Mouse (Mus musculus): ENCODE results near the gene Trappc6a. TPM values are rescaled to one million over a fixed set of nuclear protein-coding genes. Genes with fewer than 3 reads are reported as not detected.
A peak's percentile ranks its signal among the peaks of the same experiment; 100 is the strongest.

Gene Trappc6a
- polyA plus RNA-seq, 1 experiment from 2014 or later = 71.4 TPM

- WGBS = 78% methylated on average over 6 of the region's 6 CpGs
- no peak overlapping the region for H3K4me3 ChIP-seq
Observed at GRCm38 (mm10) chr7:19512353-19512752, 4.2 kb downstream of the Trappc6a start.

DNA sequence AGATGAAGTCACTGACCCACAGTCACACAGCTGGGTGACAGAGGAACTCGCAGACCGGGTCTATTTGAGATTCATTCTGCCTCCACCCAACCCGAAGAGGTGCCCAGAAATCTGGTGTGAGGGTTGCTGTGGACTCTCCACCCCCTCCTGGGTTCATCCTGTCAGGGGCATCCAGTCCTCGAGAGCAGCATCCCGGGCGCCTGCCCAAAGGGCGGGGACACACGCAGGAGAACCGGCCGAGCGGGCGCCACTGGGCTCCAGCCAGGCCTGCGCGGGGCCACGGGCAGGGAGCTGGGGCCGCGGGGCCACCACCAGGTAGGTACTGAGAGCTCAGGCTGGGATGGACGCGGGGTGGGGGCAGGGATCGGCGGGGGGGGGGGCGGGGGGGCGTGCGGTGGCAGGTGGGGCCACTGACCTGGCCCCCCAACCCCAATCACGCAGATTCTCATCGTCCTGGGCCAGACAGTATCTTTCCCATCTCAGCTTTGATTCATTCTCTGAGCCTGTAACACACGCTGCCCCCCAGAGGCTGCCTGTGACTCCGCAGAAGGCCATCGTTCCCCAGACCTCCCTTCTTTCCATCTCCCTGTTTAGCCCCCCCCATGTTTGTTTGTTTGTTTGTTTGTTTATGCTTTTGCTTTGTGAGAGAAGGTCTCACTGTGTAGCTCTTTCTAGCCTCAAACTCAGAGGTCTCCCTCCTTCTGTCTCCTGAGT lies 9.6 kb downstream of the Trappc6a start, which contains the start of gene Nkpd1:
TSS of gene Nkpd1 (plus strand) at position 187 of the 714 bp plus-strand sequence.
- no peak for DNase-seq (ENCODE audit: low spot score)
- Histone ChIP-seq H3K4me1 (replicated peaks) (peaks cover 28% of the 10 kb centered on the region), H3K4me3 (peak within 1 kb of the TSS; percentile 48), H3K9me3 (no peaks in the 10 kb centered on the region), H3K36me3 (no peaks in the 10 kb centered on the region), H3K27ac (peak within 1 kb of the TSS; percentile 72), H3K27me3 (ENCODE audit: insufficient read depth, poor library complexity, severe bottlenecking) (peaks cover 74% of the 10 kb centered on the region)
- 8% methylated on average over 24 of the region's 29 CpGs for WGBS

More at GRCm38 (mm10) chr7:19512353-19512752, 4.2 kb downstream of the Trappc6a start:
- H3K36me3 ChIP-seq = no peaks in the 10 kb centered on the region
- H3K27ac ChIP-seq = no peak overlapping the region; the same call in 1 of the 2 replicates
- H3K4me1 ChIP-seq (replicated peaks) = peaks cover 29% of the 10 kb centered on the region
- H3K27me3 ChIP-seq (ENCODE audit: insufficient read depth, poor library complexity, severe bottlenecking) = peaks cover 19% of the 10 kb centered on the region
- no peak for DNase-seq (ENCODE audit: low spot score)
- no peaks in the 10 kb centered on the region for H3K9me3 ChIP-seq

- Histone ChIP-seq H3K36me3 (no peaks in the 10 kb centered on the region), H3K4me1 (replicated peaks) (peaks cover 48% of the 10 kb centered on the region), H3K4me3 (peak overlapping the region; percentile 45), H3K27ac (peak overlapping the region; percentile 59), H3K9me3 (no peaks in the 10 kb centered on the region), H3K27me3 (ENCODE audit: insufficient read depth, poor library complexity, severe bottlenecking) (peaks cover 96% of the 10 kb centered on the region)
- 3% methylated on average over 23 of the region's 23 CpGs for WGBS
- no peak for DNase-seq (ENCODE audit: low spot score)
Observed at GRCm38 (mm10) chr7:19520032-19520431, 11.8 kb downstream of the Trappc6a start.

DNA sequence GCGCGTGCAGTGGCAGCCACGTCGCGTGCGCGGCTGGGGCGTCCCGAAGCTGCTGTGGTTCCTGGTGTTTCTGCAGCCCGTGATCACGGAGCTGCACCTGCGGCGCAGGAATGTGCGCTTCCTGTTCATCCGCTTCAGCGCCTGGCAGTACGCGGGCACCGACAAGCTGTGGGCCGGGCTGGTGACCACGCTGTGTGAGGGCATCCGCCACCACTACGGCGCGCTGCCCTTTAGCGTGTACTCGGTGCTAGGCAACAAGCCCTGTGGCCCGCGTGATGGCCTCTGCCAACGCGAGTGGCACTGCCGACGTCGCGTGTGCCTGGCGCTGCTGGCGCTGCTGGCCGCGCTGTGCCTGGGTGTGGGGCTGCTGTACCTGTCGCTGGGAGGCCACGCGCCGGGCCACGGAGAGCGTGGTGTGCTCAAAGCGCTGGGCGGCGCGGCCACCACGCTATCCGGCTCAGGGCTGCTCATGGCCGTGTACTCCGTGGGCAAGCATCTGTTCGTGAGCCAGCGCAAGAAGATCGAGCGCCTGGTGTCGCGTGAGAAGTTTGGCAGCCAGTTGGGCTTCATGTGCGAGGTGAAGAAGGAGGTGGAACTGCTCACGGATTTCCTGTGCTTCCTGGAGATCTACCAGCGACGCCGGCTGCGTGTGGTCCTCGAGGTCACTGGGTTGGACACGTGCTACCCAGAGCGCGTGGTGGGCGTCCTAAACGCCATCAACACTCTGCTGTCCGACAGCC lies 15.0 kb downstream of the Trappc6a start:
- H3K4me1 ChIP-seq (replicated peaks) = peaks cover 33% of the 10 kb centered on the region
- H3K4me3 ChIP-seq = peak overlapping the region; percentile 51
- H3K27me3 ChIP-seq (ENCODE audit: insufficient read depth, poor library complexity, severe bottlenecking) = peaks cover 78% of the 10 kb centered on the region
- H3K36me3 ChIP-seq = peaks cover under 1% of the 10 kb centered on the region; the same call in 1 of the 2 replicates
- no peak for DNase-seq (ENCODE audit: low spot score)
- H3K9me3 ChIP-seq = no peaks in the 10 kb centered on the region
- 15% methylated on average over 72 of the region's 72 CpGs for WGBS
- H3K27ac ChIP-seq = no peak overlapping the region

- Histone ChIP-seq H3K27ac (peak overlapping the region; percentile 66; the same call in 1 of the 2 replicates), H3K4me1 (replicated peaks) (peaks cover 33% of the 10 kb centered on the region), H3K36me3 (peaks cover 7% of the 10 kb centered on the region), H3K4me3 (peak overlapping the region; percentile 51), H3K9me3 (no peaks in the 10 kb centered on the region), H3K27me3 (ENCODE audit: insufficient read depth, poor library complexity, severe bottlenecking) (peaks cover 71% of the 10 kb centered on the region)
- peak; percentile 79 for DNase-seq (ENCODE audit: low spot score)
- WGBS = 2% methylated on average over 64 of the region's 64 CpGs
Observed at GRCm38 (mm10) chr7:19523757-19524419, 15.7 kb downstream of the Trappc6a start.

GRCm38 (mm10) chr7:19524420-19525104 lies 16.4 kb downstream of the Trappc6a start:
- 14% methylated on average over 24 of the region's 24 CpGs for WGBS
- Histone ChIP-seq H3K27me3 (ENCODE audit: insufficient read depth, poor library complexity, severe bottlenecking) (peaks cover 65% of the 10 kb centered on the region), H3K27ac (peak overlapping the region; percentile 66; the same call in 1 of the 2 replicates), H3K36me3 (peaks cover 14% of the 10 kb centered on the region), H3K9me3 (no peaks in the 10 kb centered on the region), H3K4me3 (peak overlapping the region; percentile 51), H3K4me1 (replicated peaks) (peaks cover 31% of the 10 kb centered on the region)
- no peak for DNase-seq (ENCODE audit: low spot score)

- H3K27ac ChIP-seq = no peak overlapping the region
- H3K4me3 ChIP-seq = peak overlapping the region; percentile 51; the same call in 1 of the 2 replicates
- H3K27me3 ChIP-seq (ENCODE audit: insufficient read depth, poor library complexity, severe bottlenecking) = peaks cover 59% of the 10 kb centered on the region
- H3K4me1 ChIP-seq (replicated peaks) = peaks cover 25% of the 10 kb centered on the region
- H3K36me3 ChIP-seq = peaks cover 19% of the 10 kb centered on the region
- no peaks in the 10 kb centered on the region for H3K9me3 ChIP-seq
- WGBS = 56% methylated on average over 2 of the region's 2 CpGs
- DNase-seq (ENCODE audit: low spot score) = no peak
Observed at GRCm38 (mm10) chr7:19525105-19525481, 16.9 kb downstream of the Trappc6a start.

- no peak overlapping the region for H3K27ac ChIP-seq
- H3K9me3 ChIP-seq = no peaks in the 10 kb centered on the region
- 0 out of 2 replicates have a peak, but pooled peaks cover 8% of the 10 kb centered on the region for H3K4me1 ChIP-seq (replicated peaks)
- H3K27me3 ChIP-seq (ENCODE audit: insufficient read depth, poor library complexity, severe bottlenecking) = peaks cover 1% of the 10 kb centered on the region; the same call in 1 of the 2 replicates
- 78% methylated on average over 10 of the region's 10 CpGs for WGBS
- H3K36me3 ChIP-seq = peaks cover 79% of the 10 kb centered on the region
- no peak overlapping the region for H3K4me3 ChIP-seq
- no peak for DNase-seq (ENCODE audit: low spot score)
Observed at GRCm38 (mm10) chr7:19531077-19531476, 22.9 kb downstream of the Trappc6a start.

GRCm38 (mm10) chr7:19532240-19532639 lies 24.0 kb downstream of the Trappc6a start:
- Histone ChIP-seq H3K4me1 (replicated peaks) (0 out of 2 replicates have a peak, but pooled peaks cover 10% of the 10 kb centered on the region), H3K27ac (no peak overlapping the region), H3K4me3 (no peak overlapping the region), H3K27me3 (ENCODE audit: insufficient read depth, poor library complexity, severe bottlenecking) (no peaks in the 10 kb centered on the region), H3K36me3 (peaks cover 81% of the 10 kb centered on the region), H3K9me3 (no peaks in the 10 kb centered on the region)
- no peak for DNase-seq (ENCODE audit: low spot score)
- 95% methylated on average over 14 of the region's 14 CpGs for WGBS

- DNase-seq (ENCODE audit: low spot score) = no peak
- H3K36me3 ChIP-seq = peaks cover 66% of the 10 kb centered on the region
- H3K4me3 ChIP-seq = no peak overlapping the region
- 94% methylated on average over 10 of the region's 10 CpGs for WGBS
- H3K27me3 ChIP-seq (ENCODE audit: insufficient read depth, poor library complexity, severe bottlenecking) = no peaks in the 10 kb centered on the region
- no peaks in the 10 kb centered on the region for H3K9me3 ChIP-seq
- H3K27ac ChIP-seq = no peak overlapping the region
- peaks cover 15% of the 10 kb centered on the region for H3K4me1 ChIP-seq (replicated peaks)
Observed at GRCm38 (mm10) chr7:19534676-19535075, 26.5 kb downstream of the Trappc6a start.

GRCm38 (mm10) chr7:19540771-19541566 lies 32.8 kb downstream of the Trappc6a start:
- no peak for DNase-seq (ENCODE audit: low spot score)
- Histone ChIP-seq H3K27ac (0 out of 2 replicates have a peak overlapping the region, but pooled peaks have one; percentile 2), H3K27me3 (ENCODE audit: insufficient read depth, poor library complexity, severe bottlenecking) (no peaks in the 10 kb centered on the region), H3K36me3 (peaks cover 3% of the 10 kb centered on the region; the same call in 1 of the 2 replicates), H3K4me3 (no peak overlapping the region), H3K9me3 (no peaks in the 10 kb centered on the region), H3K4me1 (replicated peaks) (peaks cover 27% of the 10 kb centered on the region)
- 91% methylated on average over 2 of the region's 2 CpGs for WGBS
